Mouse (Mus musculus) 3134 (cell line): ENCODE results near the gene 4930579F01Rik.

Source experiments
- DNase-seq: peaks from one replicate; pipeline ENCODE4 v3.0.0-alpha.2; 2011; ENCODE audit warnings: low spot score; ENCODE audit not compliant: insufficient read length; ENCODE audit errors: extremely low read depth

The 4930579F01Rik gene

GRCm38 (mm10) chr3:138217631-138218264 is 24.1 kb upstream of the 4930579F01Rik start, which contains the start of gene Adh7:
Gene Adh7 (plus strand): TSS chr3:138217760.
- peak; percentile 73 for DNase-seq

GRCm38 (mm10) chr3:138216091-138216490 is 22.5 kb upstream of the 4930579F01Rik start:
- DNase-seq = no peak

- DNase-seq = no peak
Measured at GRCm38 (mm10) chr3:138215395-138215989, 21.9 kb upstream of the 4930579F01Rik start.

- DNase-seq = no peak
Measured at GRCm38 (mm10) chr3:138212431-138212951, 18.9 kb upstream of the 4930579F01Rik start.

GRCm38 (mm10) chr3:138210432-138211075 is 16.9 kb upstream of the 4930579F01Rik start:
- no peak for DNase-seq

GRCm38 (mm10) chr3:138208821-138209220 is 15.2 kb upstream of the 4930579F01Rik start:
- no peak for DNase-seq

GRCm38 (mm10) chr3:138198722-138199068 is 5.1 kb upstream of the 4930579F01Rik start:
- no peak for DNase-seq

GRCm38 (mm10) chr3:138197973-138198721 is 4.5 kb upstream of the 4930579F01Rik start:
- no peak for DNase-seq

- DNase-seq = no peak
Measured at GRCm38 (mm10) chr3:138197556-138197955, 3.9 kb upstream of the 4930579F01Rik start.

- DNase-seq = no peak
Measured at GRCm38 (mm10) chr3:138197093-138197492, 3.5 kb upstream of the 4930579F01Rik start.

GRCm38 (mm10) chr3:138192260-138192659 is 1.4 kb downstream of the 4930579F01Rik start:
- peak; percentile 42 for DNase-seq

- no peak for DNase-seq
Measured at GRCm38 (mm10) chr3:138185995-138186930, 7.4 kb downstream of the 4930579F01Rik start.

- DNase-seq = no peak
Measured at GRCm38 (mm10) chr3:138185290-138185689, 8.3 kb downstream of the 4930579F01Rik start.

- DNase-seq = no peak
Measured at GRCm38 (mm10) chr3:138183371-138183770, 10.3 kb downstream of the 4930579F01Rik start.

- no peak for DNase-seq
Measured at GRCm38 (mm10) chr3:138182019-138182418, 11.6 kb downstream of the 4930579F01Rik start.

GRCm38 (mm10) chr3:138175551-138175950 is 18.1 kb downstream of the 4930579F01Rik start:
- DNase-seq = no peak

- DNase-seq = no peak
Measured at GRCm38 (mm10) chr3:138173291-138173690, 20.3 kb downstream of the 4930579F01Rik start.

GRCm38 (mm10) chr3:138162553-138163183 is 31.0 kb downstream of the 4930579F01Rik start:
- no peak for DNase-seq

GRCm38 (mm10) chr3:138161623-138162022 is 32.0 kb downstream of the 4930579F01Rik start:
- DNase-seq = no peak
